Mouse (Mus musculus) stomach, postnatal 0 days (tissue): ENCODE measurements around the gene Olfr1143. TPM values are rescaled to one million over a fixed set of nuclear protein-coding genes. Genes with fewer than 3 reads are reported as not detected.

ENCODE experiments used
- ATAC-seq: fragments of 200-750 bp; cut with Nextera tagmentation; 2 replicates; pipeline ENCODE4 v1.8.0; 2017; ENCODE audit not compliant: low FRiP score, low TSS enrichment
- DNase-seq: peaks from one replicate; pipeline ENCODE4 v3.0.0-alpha.2; 2016; ENCODE audit warnings: low spot score
- H3K27ac ChIP-seq: fragments of 300-500 bp; sonication (generic); replicated peaks from 2 replicates; pipeline ENCODE4 v1.5.1; 2014; ENCODE audit warnings: mild to moderate bottlenecking, control low read depth
- H3K27me3 ChIP-seq: fragments of 300-500 bp; sonication (generic); 2 replicates; pipeline ENCODE4 v1.6.1; 2014; ENCODE audit warnings: low read length; ENCODE audit not compliant: control insufficient read depth, insufficient read depth
- H3K36me3 ChIP-seq: fragments of 300-500 bp; sonication (generic); 2 replicates; pipeline ENCODE4 v1.6.1; 2014; ENCODE audit warnings: low read length, mixed read lengths; ENCODE audit not compliant: control insufficient read depth, insufficient read depth
- H3K4me1 ChIP-seq: fragments of 300-500 bp; sonication (generic); replicated peaks from 2 replicates; pipeline ENCODE4 v1.6.1; 2014; ENCODE audit warnings: antibody characterized with exemption; ENCODE audit not compliant: control insufficient read depth, insufficient read depth
- H3K4me2 ChIP-seq: fragments of 300-500 bp; sonication (generic); replicated peaks from 2 replicates; pipeline ENCODE4 v1.6.1; 2014; ENCODE audit warnings: low read depth, mild to moderate bottlenecking, control low read depth, moderate library complexity
- H3K4me3 ChIP-seq: fragments of 300-500 bp; sonication (generic); 2 replicates; pipeline ENCODE4 v1.5.1; 2014; ENCODE audit warnings: low read depth, low read length, control low read depth
- H3K9ac ChIP-seq: fragments of 300-500 bp; sonication (generic); 2 replicates; pipeline ENCODE4 v1.6.1; 2014; ENCODE audit warnings: mild to moderate bottlenecking, low read length, control low read depth, mixed read lengths
- H3K9me3 ChIP-seq: fragments of 300-500 bp; sonication (generic); 2 replicates; pipeline ENCODE4 v1.6.1; 2016; ENCODE audit warnings: low read length; ENCODE audit not compliant: control insufficient read depth
- CTCF ChIP-seq: IDR thresholded peaks from 2 replicates; pipeline ENCODE4 v1.5.1; 2016; ENCODE audit warnings: antibody characterized with exemption, low read depth, mild to moderate bottlenecking, moderate library complexity
- EP300 ChIP-seq: optimal IDR thresholded peaks from 2 replicates; pipeline ENCODE3; 2016; ENCODE audit warnings: antibody characterized with exemption
- WGBS: fragments of 180-500 bp; shearing (Covaris S2); extraction: QIAGEN DNeasy Blood & Tissue Kit; methylation state at CpG from one replicate; pipeline ENCODE4 v1.1.7; 2014; 5-methylcytosine and 5-hydroxymethylcytosine counted together
- polyA plus RNA-seq: library from polyadenylated mRNA; unstranded; fragments of >200 nt; fragmentation: Nextera tagmentation; extraction: Ambion mirVana; gene quantifications from 2 replicates; pipeline ENCODE4 v1.2.1, GENCODE M21; 2015

Olfr1143 gene
- polyA plus RNA-seq, 1 experiment from 2014 or later, result not detected

DNA sequence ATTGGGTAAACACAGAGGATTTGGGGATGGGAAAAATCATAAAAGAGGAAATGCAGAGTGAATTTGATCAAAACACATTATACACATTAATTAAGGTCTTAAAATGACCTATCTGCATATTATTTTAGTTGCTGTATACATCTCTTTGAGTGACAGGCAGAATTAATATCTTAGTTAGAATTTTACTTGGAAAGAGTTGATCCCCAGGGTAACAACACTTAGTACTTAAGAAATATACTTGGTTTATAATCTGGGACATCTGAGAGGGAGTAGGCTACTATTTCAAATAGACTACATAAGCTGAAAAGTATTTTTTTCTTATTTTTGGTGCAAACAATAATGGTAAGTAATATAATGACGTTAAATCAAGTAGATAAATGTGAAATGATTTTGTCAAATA is 43.3 kb downstream of the Olfr1143 start, which contains the start of gene Olfr1150-ps1:
Gene Olfr1150-ps1, plus strand, starts transcription at position 301 of the 400 bp plus-strand sequence.
- TF ChIP-seq CTCF (no peak), EP300 (no peak)
- DNase-seq, result no peak
- Histone ChIP-seq H3K9ac (no peak within 1 kb of the TSS), H3K27me3 (no peaks in the 10 kb centered on the region), H3K4me1 (no peaks in the 10 kb centered on the region), H3K36me3 (no peaks in the 10 kb centered on the region), H3K9me3 (no peaks in the 10 kb centered on the region), H3K27ac (no peak within 1 kb of the TSS), H3K4me2 (no peak within 1 kb of the TSS), H3K4me3 (no peak within 1 kb of the TSS)
- no peak for ATAC-seq
- WGBS, result 76% methylated on average over 1 of the region's 1 CpGs

Other genes starting within 250 kb of the Olfr1143 start
- gene Olfr1129, start 226.7 kb upstream of the Olfr1143 start, polyA plus RNA-seq, result not detected in 2 replicates
- not detected in 2 replicates for gene Olfr1130, start 194.4 kb upstream of the Olfr1143 start, polyA plus RNA-seq
- gene Olfr1131, start 173.5 kb upstream of the Olfr1143 start, polyA plus RNA-seq, result not detected in 2 replicates
- gene Olfr1132, start 163.1 kb upstream of the Olfr1143 start, polyA plus RNA-seq, result not detected in 2 replicates
- not detected in 2 replicates for gene Olfr1133, start 153.2 kb upstream of the Olfr1143 start, polyA plus RNA-seq
- not detected in 2 replicates for gene Olfr1134, start 142.1 kb upstream of the Olfr1143 start, polyA plus RNA-seq
- not detected in 2 replicates for gene Olfr1135, start 126.9 kb upstream of the Olfr1143 start, polyA plus RNA-seq
- not detected in 2 replicates for gene Olfr1136, start 106.6 kb upstream of the Olfr1143 start, polyA plus RNA-seq
- not detected in 2 replicates for gene Olfr1137, start 87.4 kb upstream of the Olfr1143 start, polyA plus RNA-seq
- not detected in 2 replicates for gene Olfr1138, start 60.6 kb upstream of the Olfr1143 start, polyA plus RNA-seq
- gene Olfr1140, start 56.8 kb upstream of the Olfr1143 start, polyA plus RNA-seq, result not detected in 2 replicates
- not detected in 2 replicates for gene Olfr1141, start 46.6 kb upstream of the Olfr1143 start, polyA plus RNA-seq
- gene Olfr152, start 21.1 kb upstream of the Olfr1143 start, polyA plus RNA-seq, result not detected in 2 replicates
- not detected in 2 replicates for gene Olfr1145, start 9.2 kb downstream of the Olfr1143 start, polyA plus RNA-seq
- gene Olfr1148, start 29.9 kb downstream of the Olfr1143 start, polyA plus RNA-seq, result not detected in 2 replicates
- not detected in 2 replicates for gene Olfr1150-ps1, start 43.4 kb downstream of the Olfr1143 start, polyA plus RNA-seq
- gene Olfr1151, start 55.3 kb downstream of the Olfr1143 start, polyA plus RNA-seq, result not detected in 2 replicates
- gene Olfr1152, start 65.9 kb downstream of the Olfr1143 start, polyA plus RNA-seq, result not detected in 2 replicates
- gene Olfr1153, start 94.4 kb downstream of the Olfr1143 start, polyA plus RNA-seq, result 0.10 TPM in 1 of 2 replicates, not detected in the other
- gene Olfr1154, start 104.6 kb downstream of the Olfr1143 start, polyA plus RNA-seq, result not detected in 2 replicates
- not detected in 2 replicates for gene Olfr1155, start 144.5 kb downstream of the Olfr1143 start, polyA plus RNA-seq
- gene Olfr1156, start 152.5 kb downstream of the Olfr1143 start, polyA plus RNA-seq, result not detected in 2 replicates
- gene Olfr1157, start 167.7 kb downstream of the Olfr1143 start, polyA plus RNA-seq, result not detected in 2 replicates
- not detected in 2 replicates for gene Olfr74, start 174.1 kb downstream of the Olfr1143 start, polyA plus RNA-seq
- gene Olfr1158, start 189.5 kb downstream of the Olfr1143 start, polyA plus RNA-seq, result not detected in 2 replicates
- gene Olfr1160, start 207.7 kb downstream of the Olfr1143 start, polyA plus RNA-seq, result 0.04 TPM in 1 of 2 replicates, not detected in the other
- not detected in 2 replicates for gene Olfr1161, start 222.2 kb downstream of the Olfr1143 start, polyA plus RNA-seq
- not detected in 2 replicates for gene Olfr73, start 237.1 kb downstream of the Olfr1143 start, polyA plus RNA-seq